Comparison of ENCODE assay signal across 9 mouse cellular contexts in genomic region chr7:65862473-65863176, GRCm38 (mm10). TPM values are rescaled to one million over a fixed set of nuclear protein-coding genes. Genes with fewer than 3 reads are reported as not detected.
DNase-seq lines count a peak whose midpoint lies in the region; ATAC-seq and TF ChIP-seq lines count a peak whose summit lies in the region.
"Had no signal": no experiment of that assay in that cellular context is flagged by ENCODE, and none has a peak within 500 bp of the region (broad histone marks: within the 10 kb centered on the region; RNA-seq: fewer than 3 reads in every experiment).

No protein-coding gene starts in this region.

- no peaks in the 10 kb centered on the region for H3K36me3 ChIP-seq in forebrain, embryonic 14.5 days (ENCODE audit: control insufficient read depth, insufficient read depth, low read length)
- no peaks in the 10 kb centered on the region for H3K36me3 ChIP-seq in limb, embryonic 10.5 days
- no peaks in the 10 kb centered on the region for H3K36me3 ChIP-seq in neural tube, embryonic 15.5 days

- H3K27ac ChIP-seq in forebrain, embryonic 14.5 days (ENCODE audit: low read depth, low read length): no peak overlapping the region
- H3K27ac ChIP-seq in limb, embryonic 10.5 days: peak overlapping the region; percentile 82
- H3K27ac ChIP-seq in neural tube, embryonic 15.5 days (replicated peaks): no peak overlapping the region
- H3K27ac ChIP-seq: macrophage had no signal

- ATAC-seq in forebrain, embryonic 14.5 days: peak; percentile 40
- ATAC-seq in neural tube, embryonic 15.5 days (ENCODE audit: low FRiP score): peak; percentile 28

- no peaks in the 10 kb centered on the region for H3K9me3 ChIP-seq in forebrain, embryonic 14.5 days (replicated peaks; ENCODE audit: control insufficient read depth, low read length)
- no peaks in the 10 kb centered on the region for H3K9me3 ChIP-seq in limb, embryonic 10.5 days (replicated peaks)
- H3K9me3 ChIP-seq in neural tube, embryonic 15.5 days (replicated peaks): no peaks in the 10 kb centered on the region

- TF ChIP-seq CTCF in lung, adult 2 months (IDR thresholded peaks at IDR 0.05; ENCODE audit: insufficient read depth, low read length): no peak

- H3K4me3 ChIP-seq in lung, adult 2 months (replicated peaks; ENCODE audit: extremely low read depth, low read depth, low read length): peak overlapping the region; percentile 23
- H3K4me3 ChIP-seq in forebrain, embryonic 14.5 days (ENCODE audit: low read depth, low read length): peak overlapping the region; percentile 55
- peak overlapping the region; percentile 70 for H3K4me3 ChIP-seq in limb, embryonic 10.5 days
- H3K4me3 ChIP-seq in neural tube, embryonic 15.5 days (replicated peaks): peak overlapping the region; percentile 63

- H3K4me2 ChIP-seq in forebrain, embryonic 14.5 days (ENCODE audit: low read length): peak overlapping the region; percentile 96
- H3K4me2 ChIP-seq in neural tube, embryonic 15.5 days: peak overlapping the region; percentile 98

- H3K9ac ChIP-seq in forebrain, embryonic 14.5 days (ENCODE audit: low read length): peak overlapping the region; percentile 66
- peak overlapping the region; percentile 57 for H3K9ac ChIP-seq in neural tube, embryonic 15.5 days (replicated peaks)

- DNase-seq in lung, adult 2 months: no peak
- no peak for DNase-seq in lung, postnatal 10 days
- DNase-seq in forebrain, embryonic 14.5 days (ENCODE audit: low spot score): no peak
- peak; percentile 50 for DNase-seq in limb, embryonic 10.5 days (ENCODE audit: low spot score)
- DNase-seq in spleen, postnatal 14 days (ENCODE audit: low spot score in 2 of 2): no peak
- no peak for DNase-seq in urinary bladder, postnatal 14 days (ENCODE audit: low spot score)
- DNase-seq in urinary bladder, postnatal 25 days (ENCODE audit: low spot score): no peak

- no peaks in the 10 kb centered on the region for H3K4me1 ChIP-seq in lung, adult 2 months (ENCODE audit: control insufficient read depth, insufficient read depth, low read length)
- H3K4me1 ChIP-seq in forebrain, embryonic 14.5 days (ENCODE audit: control insufficient read depth, insufficient read depth, low read length): peaks cover 7% of the 10 kb centered on the region; the same call in 1 of the 2 replicates
- peaks cover 27% of the 10 kb centered on the region for H3K4me1 ChIP-seq in limb, embryonic 10.5 days
- peaks cover 13% of the 10 kb centered on the region for H3K4me1 ChIP-seq in neural tube, embryonic 15.5 days

- H3K27me3 ChIP-seq in forebrain, embryonic 14.5 days (replicated peaks; ENCODE audit: control insufficient read depth, insufficient read depth, low read length): peaks cover 14% of the 10 kb centered on the region
- peaks cover 70% of the 10 kb centered on the region for H3K27me3 ChIP-seq in limb, embryonic 10.5 days (ENCODE audit: low read depth, poor library complexity, severe bottlenecking)
- H3K27me3 ChIP-seq in neural tube, embryonic 15.5 days (replicated peaks): peaks cover 54% of the 10 kb centered on the region

- TF ChIP-seq POLR2A in lung, adult 2 months (IDR thresholded peaks at IDR 0.05; ENCODE audit: borderline replicate concordance, extremely low read depth, low read depth, low read length): no peak

- 3% methylated on average over 61 of the region's 61 CpGs for WGBS in lung, adult 2 months
- 3% methylated on average over 60 of the region's 61 CpGs for WGBS in forebrain, embryonic 14.5 days
- WGBS in limb, embryonic 10.5 days: 3% methylated on average over 61 of the region's 61 CpGs
- WGBS in neural tube, embryonic 15.5 days: 1% methylated on average over 60 of the region's 61 CpGs

RNA-seq across cellular contexts. Expression of gene Pcsk6, which starts 1.1 kb away (rescaled TPM):
- polyA plus RNA-seq in lung, adult 2 months (2012; rRNA removed): 6.9 and 11.3 TPM in 2 replicates
- polyA plus RNA-seq in forebrain, embryonic 14.5 days (2014; fragmentation: Nextera tagmentation; extraction: Ambion mirVana): 0.96 and 1.4 TPM in 2 replicates
- polyA plus RNA-seq in limb, embryonic 10.5 days (2016; fragmentation: Nextera tagmentation; extraction: Ambion mirVana): 1.1 and 1.8 TPM in 2 replicates
- polyA plus RNA-seq in neural tube, embryonic 15.5 days (2015; fragmentation: Nextera tagmentation; extraction: Ambion mirVana): 1.4 and 1.5 TPM in 2 replicates
- polyA plus RNA-seq: macrophage had no signal
